Mouse (Mus musculus) R1 (cell line): ENCODE data around the gene Nfkb2.

Source experiments
- DNase-seq: peaks from one replicate; pipeline ENCODE4 v3.0.0-alpha.2; 2018; ENCODE audit warnings: low read depth, low spot score

The Nfkb2 gene

GRCm38 (mm10) chr19:46344710-46345419, 40.7 kb downstream of the Nfkb2 start:
- peak; percentile 10 for DNase-seq

- no peak for DNase-seq
Observed at GRCm38 (mm10) chr19:46347146-46347545, 43.0 kb downstream of the Nfkb2 start.

- no peak for DNase-seq
Observed at GRCm38 (mm10) chr19:46347936-46348668, 44.0 kb downstream of the Nfkb2 start.

- DNase-seq = peak; percentile 77
Observed at GRCm38 (mm10) chr19:46348761-46349458, 44.8 kb downstream of the Nfkb2 start.

GRCm38 (mm10) chr19:46349550-46349949, 45.4 kb downstream of the Nfkb2 start:
- DNase-seq = peak; percentile 51

- no peak for DNase-seq
Observed at GRCm38 (mm10) chr19:46350168-46350932, 46.2 kb downstream of the Nfkb2 start, which contains the start of gene 2310034G01Rik. Gene 2310034G01Rik (minus strand): TSS chr19:46350302.

GRCm38 (mm10) chr19:46356701-46357138, 52.6 kb downstream of the Nfkb2 start:
- DNase-seq = peak; percentile 96

GRCm38 (mm10) chr19:46357344-46358280, 53.5 kb downstream of the Nfkb2 start:
- peak; percentile 77 for DNase-seq

- peak; percentile 88 for DNase-seq
Observed at GRCm38 (mm10) chr19:46358381-46358780, 54.3 kb downstream of the Nfkb2 start.
